Mouse (Mus musculus) forebrain, postnatal 0 days (tissue): Measurements from ENCODE around the gene Mdm2. TPM values are rescaled to one million over a fixed set of nuclear protein-coding genes. Genes with fewer than 3 reads are reported as not detected.

Experiments used
- ATAC-seq: fragments of 200-750 bp; cut with Nextera tagmentation; 2 replicates; pipeline ENCODE4 v1.8.0; 2017; ENCODE audit warnings: mild to moderate bottlenecking, moderate library complexity
- DNase-seq: peaks from one replicate; pipeline ENCODE4 v3.0.0-alpha.2; 2015
- H3K27ac ChIP-seq: fragments of 300-500 bp; sonication (generic); 2 replicates; pipeline ENCODE4 v1.5.1; 2014; ENCODE audit warnings: low read depth, mild to moderate bottlenecking, antibody characterized with exemption, low read length, moderate library complexity, mixed read lengths
- H3K27me3 ChIP-seq: fragments of 300-500 bp; sonication (generic); 2 replicates; pipeline ENCODE4 v1.6.1; 2014; ENCODE audit warnings: mild to moderate bottlenecking, low read length, mixed read lengths; ENCODE audit not compliant: insufficient read depth
- H3K36me3 ChIP-seq: fragments of 300-500 bp; sonication (generic); 2 replicates; pipeline ENCODE4 v1.6.1; 2014; ENCODE audit warnings: mild to moderate bottlenecking, moderate library complexity; ENCODE audit not compliant: insufficient read depth
- H3K4me1 ChIP-seq: fragments of 300-500 bp; sonication (generic); 2 replicates; pipeline ENCODE4 v1.6.1; 2014; ENCODE audit warnings: antibody characterized with exemption; ENCODE audit not compliant: insufficient read depth
- H3K4me2 ChIP-seq: fragments of 300-500 bp; sonication (generic); 2 replicates; pipeline ENCODE4 v1.6.1; 2014; ENCODE audit warnings: low read depth, mild to moderate bottlenecking, moderate library complexity
- H3K4me3 ChIP-seq: fragments of 300-500 bp; sonication (generic); 2 replicates; pipeline ENCODE4 v1.5.1; 2014; ENCODE audit warnings: low read depth, low read length, mixed read lengths
- H3K9ac ChIP-seq: fragments of 300-500 bp; sonication (generic); 2 replicates; pipeline ENCODE4 v1.6.1; 2014; ENCODE audit warnings: mild to moderate bottlenecking
- H3K9me3 ChIP-seq: fragments of 300-500 bp; sonication (generic); 2 replicates; pipeline ENCODE4 v1.6.1; 2016; ENCODE audit warnings: low read length
- CTCF ChIP-seq: sonication (generic); IDR thresholded peaks from 2 replicates; pipeline ENCODE4 v1.5.1; 2016; ENCODE audit warnings: antibody characterized with exemption, control low read depth, low read depth
- WGBS: fragments of 180-500 bp; shearing (Covaris S2); extraction: QIAGEN DNeasy Blood & Tissue Kit; methylation state at CpG from one replicate; pipeline ENCODE4 v1.1.7; 2014; 5-methylcytosine and 5-hydroxymethylcytosine counted together
- polyA plus RNA-seq: library from polyadenylated mRNA; unstranded; fragments of >200 nt; fragmentation: Nextera tagmentation; extraction: Ambion mirVana; gene quantifications from 2 replicates; pipeline ENCODE4 v1.2.1, GENCODE M21; 2015
- total RNA-seq: library from RNA; depleted of rRNA; stranded (reverse); fragments of >200 nt; gene quantifications from 2 replicates; pipeline ENCODE4 v1.2.3, GENCODE M21; 2014

Mdm2 gene
- total and polyA plus RNA-seq, 2 experiments from 2014 or later = 30.2 to 77.3 TPM

DNA sequence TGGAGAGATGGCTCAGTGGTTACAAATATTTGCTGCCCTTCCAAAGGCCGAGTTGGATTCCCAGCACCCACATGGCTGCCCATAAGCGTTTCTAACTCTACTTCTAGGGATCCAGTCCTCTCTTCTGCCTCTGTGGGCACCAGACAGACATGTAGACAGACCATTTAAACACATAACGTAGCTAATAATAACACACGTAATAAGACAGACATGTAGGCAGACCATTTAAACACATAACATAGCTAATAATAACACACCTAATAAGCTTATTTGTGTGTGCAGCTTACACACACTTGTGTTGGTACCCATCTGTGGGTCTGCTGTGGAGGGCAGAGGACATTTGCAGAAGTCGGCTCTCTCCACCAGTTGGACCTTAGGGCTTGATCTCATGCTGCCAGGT, 46.2 kb upstream of the Mdm2 start:
- WGBS = 93% methylated on average over 5 of the region's 5 CpGs
- Histone ChIP-seq H3K9ac (no peak overlapping the region), H3K4me2 (no peak overlapping the region), H3K4me3 (no peak overlapping the region), H3K27ac (no peak overlapping the region), H3K9me3 (no peaks in the 10 kb centered on the region), H3K27me3 (no peaks in the 10 kb centered on the region), H3K4me1 (no peaks in the 10 kb centered on the region), H3K36me3 (peaks cover 74% of the 10 kb centered on the region)
- ATAC-seq (no peak), DNase-seq (no peak)
- no peak for TF ChIP-seq CTCF

DNA sequence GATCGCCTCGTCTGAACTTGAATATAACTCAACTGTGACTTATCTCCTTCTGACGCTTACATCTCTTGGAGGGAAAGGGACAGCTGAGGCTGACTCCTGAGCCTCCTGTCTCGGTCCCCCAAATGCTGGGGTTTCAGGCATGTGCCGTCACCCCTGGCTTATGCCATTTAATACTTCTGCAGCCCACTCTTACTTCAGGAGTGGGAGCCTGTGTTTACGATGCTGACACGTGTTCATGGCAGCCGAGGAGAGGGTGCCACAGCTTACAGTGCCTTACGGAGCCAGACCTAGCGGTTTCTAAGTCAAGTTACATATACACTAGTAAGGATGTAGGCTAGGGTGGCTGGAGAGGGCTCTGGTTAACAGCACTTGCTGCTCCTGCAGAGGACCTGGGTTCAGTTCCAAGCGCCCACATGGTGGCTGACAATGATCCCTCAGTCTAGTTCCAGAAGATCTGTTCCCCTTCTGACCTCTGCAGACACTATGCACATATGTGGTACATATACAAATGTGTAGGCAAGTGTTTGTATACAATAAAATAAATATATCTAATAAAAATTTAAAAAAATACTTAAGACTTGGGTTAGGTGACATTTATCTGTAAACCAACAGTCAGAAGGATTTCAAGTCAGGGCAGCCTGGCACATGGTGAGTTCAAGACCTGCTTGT, 45.4 kb upstream of the Mdm2 start:
- no peak for DNase-seq
- no peak for TF ChIP-seq CTCF
- Histone ChIP-seq H3K27me3 (no peaks in the 10 kb centered on the region), H3K9me3 (no peaks in the 10 kb centered on the region), H3K4me1 (no peaks in the 10 kb centered on the region), H3K36me3 (peaks cover 73% of the 10 kb centered on the region), H3K27ac (no peak overlapping the region), H3K9ac (no peak overlapping the region), H3K4me3 (no peak overlapping the region), H3K4me2 (no peak overlapping the region)
- ATAC-seq = no peak
- WGBS = 98% methylated on average over 11 of the region's 11 CpGs

DNA sequence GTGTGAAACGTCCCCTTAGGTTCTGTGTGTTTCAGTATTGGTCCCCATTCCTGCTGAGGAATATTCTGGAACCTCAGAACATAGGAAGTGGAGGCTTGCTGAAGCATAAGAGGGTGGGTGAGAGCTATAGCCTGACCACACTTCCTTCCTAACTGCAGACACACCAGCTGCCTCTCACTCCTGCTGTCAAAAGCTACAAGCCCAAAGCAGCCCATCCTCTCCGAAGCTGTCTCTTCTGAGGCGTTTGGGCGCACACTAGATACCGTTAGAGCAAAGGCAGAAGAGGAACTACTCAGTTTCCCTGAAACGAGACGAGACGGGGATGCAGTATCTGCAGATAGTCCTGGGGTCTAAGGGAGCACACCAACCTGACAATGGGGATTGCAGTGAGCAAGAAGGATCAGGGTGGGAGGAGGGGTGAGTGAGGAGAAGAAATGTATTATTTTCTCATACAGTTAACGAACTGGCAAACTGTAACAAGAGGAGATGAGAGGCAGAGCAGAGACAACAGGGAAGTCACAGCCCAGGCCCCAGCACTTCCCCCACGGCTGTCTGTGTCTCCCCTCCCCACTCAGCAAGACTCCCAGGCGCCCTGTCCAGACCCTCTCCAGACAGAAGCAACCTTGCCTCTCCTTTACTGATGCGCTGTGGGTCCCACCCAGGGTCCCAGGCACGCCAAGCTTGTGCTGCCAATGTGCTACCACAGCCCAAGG, 44.7 kb upstream of the Mdm2 start:
- Histone ChIP-seq H3K9me3 (no peaks in the 10 kb centered on the region), H3K4me3 (no peak overlapping the region), H3K9ac (no peak overlapping the region), H3K4me2 (no peak overlapping the region), H3K27me3 (no peaks in the 10 kb centered on the region), H3K4me1 (no peaks in the 10 kb centered on the region), H3K36me3 (peaks cover 69% of the 10 kb centered on the region), H3K27ac (no peak overlapping the region)
- ATAC-seq (no peak), DNase-seq (no peak)
- no peak for TF ChIP-seq CTCF
- 88% methylated on average over 13 of the region's 13 CpGs for WGBS

DNA sequence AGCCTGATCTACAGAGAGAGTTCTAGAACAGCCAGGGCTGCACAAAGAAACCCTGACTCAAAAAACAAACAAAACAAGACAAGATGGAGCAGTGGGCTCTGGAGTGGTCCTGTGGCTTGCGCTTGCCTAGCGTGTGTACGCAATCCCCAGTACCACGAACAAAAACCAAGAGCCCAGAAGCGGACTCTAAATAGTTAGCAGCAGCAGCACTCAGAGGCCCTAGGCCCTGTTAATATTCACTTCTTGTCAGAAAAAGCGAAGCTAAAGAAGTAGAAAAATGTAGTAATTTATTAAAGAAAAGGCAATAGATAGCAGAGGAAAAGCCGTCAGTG, 44.0 kb upstream of the Mdm2 start:
- H3K9me3 ChIP-seq = no peaks in the 10 kb centered on the region
- TF ChIP-seq CTCF = no peak
- no peak overlapping the region for H3K27ac ChIP-seq
- no peak overlapping the region for H3K4me2 ChIP-seq
- no peak for DNase-seq
- no peak for ATAC-seq
- peaks cover 68% of the 10 kb centered on the region for H3K36me3 ChIP-seq
- H3K4me3 ChIP-seq = no peak overlapping the region
- no peaks in the 10 kb centered on the region for H3K27me3 ChIP-seq
- 95% methylated on average over 7 of the region's 7 CpGs for WGBS
- H3K4me1 ChIP-seq = no peaks in the 10 kb centered on the region
- no peak overlapping the region for H3K9ac ChIP-seq

DNA sequence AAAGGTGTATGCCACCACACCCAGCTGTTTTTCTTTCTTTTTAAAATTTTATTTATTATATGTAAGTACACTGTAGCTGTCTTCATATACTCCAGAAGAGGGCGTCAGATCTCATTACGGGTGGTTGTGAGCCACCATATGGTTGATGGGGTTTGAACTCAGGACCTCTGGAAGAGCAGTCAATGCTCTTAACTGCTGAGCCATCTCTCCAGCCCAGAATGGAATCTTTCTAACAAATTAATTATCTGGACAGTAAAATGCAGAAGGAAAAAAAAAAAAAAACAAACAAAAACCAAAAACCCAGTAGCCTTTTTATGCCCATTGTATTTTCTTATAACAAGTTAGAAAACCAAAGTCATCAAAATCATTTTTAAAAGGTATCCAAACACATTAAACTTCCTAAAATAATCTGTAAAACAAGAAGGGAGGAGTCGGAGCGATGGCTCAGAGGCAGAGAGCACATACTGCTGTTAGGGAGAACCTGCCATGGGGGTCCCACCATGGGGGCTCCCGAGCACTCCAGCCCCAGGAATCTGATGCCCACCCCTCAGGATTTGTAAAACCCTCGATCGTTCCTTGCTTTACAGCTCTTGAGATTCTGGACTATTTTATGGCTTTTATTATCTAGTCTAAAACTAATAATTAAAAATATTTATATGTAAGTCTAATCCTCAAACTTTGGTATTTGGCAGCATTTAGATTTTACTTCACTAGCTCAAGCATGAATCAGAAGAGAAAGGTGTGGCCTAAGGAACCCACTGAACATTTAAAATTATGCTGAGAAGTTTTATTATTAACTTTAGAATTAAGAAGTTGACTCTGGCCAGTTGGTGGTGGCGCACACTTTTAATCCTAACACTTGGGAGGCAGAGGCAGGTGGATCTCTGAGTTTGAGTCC, 43.4 kb upstream of the Mdm2 start:
- no peak overlapping the region for H3K4me3 ChIP-seq
- H3K4me2 ChIP-seq = no peak overlapping the region
- TF ChIP-seq CTCF = no peak
- 97% methylated on average over 8 of the region's 8 CpGs for WGBS
- H3K27ac ChIP-seq = no peak overlapping the region
- peaks cover 65% of the 10 kb centered on the region for H3K36me3 ChIP-seq
- DNase-seq (no peak), ATAC-seq (no peak)
- no peak overlapping the region for H3K9ac ChIP-seq
- H3K9me3 ChIP-seq = no peaks in the 10 kb centered on the region
- no peaks in the 10 kb centered on the region for H3K4me1 ChIP-seq
- H3K27me3 ChIP-seq = no peaks in the 10 kb centered on the region

DNA sequence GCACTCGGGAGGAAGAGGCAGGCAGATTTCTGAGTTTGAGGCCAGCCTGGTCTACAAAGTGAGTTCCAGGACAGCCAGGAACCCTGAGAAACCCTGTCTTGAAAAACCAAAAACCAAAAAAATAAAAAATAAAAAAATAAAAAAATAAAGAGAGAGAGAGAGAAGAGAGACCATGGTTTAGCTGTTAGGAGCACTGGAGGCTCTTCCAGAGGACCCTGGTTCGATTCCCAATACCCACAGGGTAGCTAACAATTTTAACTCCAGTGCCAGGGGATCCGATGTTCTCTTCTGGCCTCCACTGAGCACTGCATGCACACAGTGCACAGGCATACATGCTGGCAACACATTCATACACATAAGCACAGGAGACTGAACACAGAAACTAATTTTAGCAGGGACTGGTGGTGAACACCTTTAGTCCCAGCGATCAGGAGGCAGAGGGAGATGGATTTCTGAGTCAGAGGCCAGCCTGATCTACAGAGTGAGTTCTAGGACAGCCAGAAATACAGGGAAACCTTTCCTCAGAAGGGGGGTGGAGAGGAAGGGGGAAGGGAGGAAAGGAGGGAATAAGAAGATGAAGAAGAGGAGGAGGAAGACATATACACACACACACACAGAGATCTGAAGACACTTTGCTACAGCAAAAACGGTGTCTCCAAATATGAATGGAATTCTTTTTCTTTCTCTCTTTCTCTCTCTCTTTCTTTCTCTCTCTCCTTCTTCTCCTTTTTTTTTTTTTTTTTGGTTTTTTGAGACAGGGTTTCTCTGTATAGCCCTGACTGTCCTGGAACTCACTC, 42.5 kb upstream of the Mdm2 start:
- H3K36me3 ChIP-seq = peaks cover 60% of the 10 kb centered on the region
- 98% methylated on average over 5 of the region's 5 CpGs for WGBS

More for the DNA sequence above, 42.5 kb upstream of the Mdm2 start:
- H3K9me3 ChIP-seq = no peaks in the 10 kb centered on the region
- H3K4me1 ChIP-seq = no peaks in the 10 kb centered on the region
- DNase-seq (no peak), ATAC-seq (no peak)
- H3K27me3 ChIP-seq = no peaks in the 10 kb centered on the region
- no peak overlapping the region for H3K9ac ChIP-seq
- H3K27ac ChIP-seq = no peak overlapping the region
- TF ChIP-seq CTCF = no peak
- no peak overlapping the region for H3K4me2 ChIP-seq
- H3K4me3 ChIP-seq = no peak overlapping the region
